Mouse (Mus musculus): ENCODE data around the gene Dll4.
A peak's percentile ranks its signal among the peaks of the same experiment; 100 is the strongest.

Gene Dll4

DNA sequence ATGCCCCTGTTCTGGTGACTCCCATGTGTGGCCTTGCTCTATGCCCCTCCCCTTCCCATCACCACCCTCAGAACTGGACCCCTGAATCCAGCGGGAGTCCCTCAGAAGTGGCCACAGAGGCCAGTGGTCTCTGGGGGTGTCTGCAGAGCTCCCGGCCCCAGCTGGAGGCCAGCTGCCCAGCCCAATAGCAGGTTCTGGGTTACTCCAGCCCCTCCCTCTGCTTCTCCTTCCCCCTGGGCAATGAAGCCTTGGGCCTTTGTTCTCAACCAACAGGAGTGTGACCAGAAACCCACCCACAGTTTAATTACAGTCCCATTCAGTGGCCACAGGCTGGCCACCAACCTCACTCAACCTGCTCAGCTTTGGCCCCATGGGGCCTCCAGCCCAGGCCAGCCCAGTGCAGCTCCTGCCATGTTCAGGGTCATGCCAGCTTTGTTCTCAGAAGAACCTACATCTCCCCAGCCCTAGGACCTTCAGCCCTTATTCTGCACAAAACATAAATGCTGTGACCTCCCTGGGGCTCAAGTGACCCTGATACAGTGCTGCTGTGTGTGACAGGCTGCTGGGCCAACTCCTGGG, 13.1 kb upstream of the Dll4 start:
- no peak for DNase-seq

GRCm38 (mm10) chr2:119313780-119314479, 11.7 kb upstream of the Dll4 start:
- DNase-seq = no peak

DNA sequence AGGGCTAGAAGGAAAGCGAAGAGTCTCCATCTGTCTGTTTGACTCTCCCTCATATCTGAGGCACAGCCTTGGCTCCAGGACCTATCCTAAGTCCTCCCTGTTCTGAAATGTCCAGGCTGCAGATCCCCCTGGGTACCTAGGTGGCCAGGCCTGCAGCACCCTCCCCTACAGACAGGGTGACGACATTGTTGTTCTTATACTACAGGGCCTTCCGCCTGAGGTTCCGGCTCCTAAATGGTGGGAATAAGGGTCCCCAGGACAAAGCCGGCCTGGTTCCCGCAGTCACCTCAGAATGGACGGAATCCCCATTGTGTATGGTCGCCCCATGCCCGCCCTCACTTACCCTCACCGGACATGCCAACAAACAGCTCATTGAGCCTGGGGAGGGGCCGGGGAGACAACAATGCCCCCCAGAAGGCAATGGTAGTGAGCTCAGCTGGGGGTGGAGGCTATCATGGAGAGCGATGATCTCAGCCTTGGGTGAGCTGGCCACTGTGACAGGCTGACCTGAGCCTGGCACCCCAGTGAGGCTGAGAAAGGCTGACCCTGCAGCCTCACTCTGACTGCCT, 10.8 kb upstream of the Dll4 start:
- no peak for DNase-seq

- DNase-seq = no peak
These were observed 7.4 kb upstream of the Dll4 start for GRCm38 (mm10) chr2:119318043-119318710.

DNA sequence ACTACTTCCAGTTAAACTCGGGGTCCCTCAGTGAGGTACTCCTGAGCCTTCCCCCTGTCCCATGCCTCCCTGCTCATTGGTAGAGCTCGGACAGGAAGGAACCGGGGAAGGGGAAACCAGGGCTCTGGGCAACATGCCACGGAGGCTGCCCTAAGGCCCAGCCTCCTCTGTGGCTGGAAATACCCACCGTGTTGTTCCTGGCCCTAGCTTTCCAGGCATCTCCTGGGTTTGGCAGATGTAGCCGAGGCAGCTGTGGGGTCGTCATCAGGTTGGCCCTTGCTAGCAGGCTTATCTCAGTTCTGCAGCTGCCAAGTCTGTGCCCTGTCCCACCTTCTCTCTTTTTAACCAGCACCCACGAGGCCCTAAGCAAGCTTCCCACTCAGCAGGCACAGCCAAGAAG, 5.0 kb upstream of the Dll4 start:
- no peak for DNase-seq

GRCm38 (mm10) chr2:119321771-119322586, 3.6 kb upstream of the Dll4 start:
- DNase-seq = no peak

DNA sequence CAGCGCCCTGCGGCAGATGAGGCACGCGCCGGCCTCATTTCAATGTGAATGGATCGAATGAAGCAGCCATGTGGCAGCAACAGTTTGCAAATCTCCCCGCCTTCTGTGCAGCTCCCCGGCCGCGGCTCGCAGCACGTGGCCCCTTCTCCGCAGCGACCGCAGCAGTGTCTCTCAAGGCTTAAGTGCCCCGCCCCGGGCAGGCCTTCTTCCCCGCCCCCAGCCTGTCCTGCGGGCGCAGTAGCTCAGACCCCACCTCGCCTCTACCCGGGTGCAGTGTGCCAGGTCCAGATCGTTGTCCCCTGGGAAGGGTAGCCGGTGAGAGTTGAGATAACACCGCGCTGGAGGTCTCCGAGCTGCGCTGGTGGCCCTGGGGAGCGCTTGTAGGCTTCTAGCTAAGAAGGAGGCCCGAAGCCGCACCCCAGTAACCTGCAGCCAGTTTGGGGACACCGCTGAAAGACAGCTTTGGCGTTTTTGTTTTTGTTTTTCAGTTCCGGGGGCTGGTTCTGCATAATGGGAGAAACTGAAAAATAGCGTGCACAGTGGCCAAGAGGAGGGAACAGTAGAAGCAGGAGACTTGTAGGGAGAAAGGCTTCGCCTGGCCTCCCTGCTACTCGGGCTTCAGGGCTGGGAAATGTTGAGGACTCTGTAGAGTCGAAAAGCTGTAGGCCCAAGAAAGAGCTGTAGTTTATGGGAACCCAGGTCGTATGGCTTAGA, 2.8 kb upstream of the Dll4 start:
- peak; percentile 56 to 59 for DNase-seq

- peak; percentile 57 to 59 for DNase-seq
These were observed 1.6 kb upstream of the Dll4 start for GRCm38 (mm10) chr2:119323866-119324575.

- peak; percentile 57 to 60 for DNase-seq
These were observed 837 bp upstream of the Dll4 start for GRCm38 (mm10) chr2:119324576-119325318.

DNA sequence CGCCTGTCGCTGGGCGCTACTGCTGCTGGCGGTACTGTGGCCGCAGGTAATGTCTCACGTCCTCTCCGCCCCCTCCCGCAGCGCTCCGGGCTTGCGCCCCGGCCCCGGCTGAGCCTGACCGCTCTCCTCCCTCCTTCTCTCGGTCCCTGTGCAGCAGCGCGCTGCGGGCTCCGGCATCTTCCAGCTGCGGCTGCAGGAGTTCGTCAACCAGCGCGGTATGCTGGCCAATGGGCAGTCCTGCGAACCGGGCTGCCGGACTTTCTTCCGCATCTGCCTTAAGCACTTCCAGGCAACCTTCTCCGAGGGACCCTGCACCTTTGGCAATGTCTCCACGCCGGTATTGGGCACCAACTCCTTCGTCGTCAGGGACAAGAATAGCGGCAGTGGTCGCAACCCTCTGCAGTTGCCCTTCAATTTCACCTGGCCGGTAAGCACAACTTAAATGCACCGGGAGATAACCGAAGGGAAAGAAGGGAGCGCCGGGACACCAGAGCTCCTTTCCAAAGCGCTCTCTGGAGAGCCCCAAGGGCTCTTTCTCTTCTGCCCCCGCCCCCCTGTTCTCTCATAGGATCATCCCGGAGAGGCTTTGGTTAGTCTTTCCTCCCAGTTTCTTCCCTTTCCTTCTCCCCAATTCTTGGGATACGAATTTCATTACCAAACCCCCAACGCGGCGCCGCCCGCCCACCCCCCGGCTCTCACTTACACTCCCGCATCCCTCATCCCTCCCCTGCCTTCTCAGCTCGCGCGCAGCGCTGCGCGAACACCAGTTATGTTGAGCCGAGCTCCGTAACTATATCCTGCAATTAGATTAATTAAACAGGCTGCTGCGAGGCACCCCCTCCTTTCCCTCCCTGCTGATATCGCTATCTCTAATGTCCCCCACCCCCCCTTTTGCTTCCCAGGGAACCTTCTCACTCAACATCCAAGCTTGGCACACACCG, 847 bp downstream of the Dll4 start:
- peak in 1 of 2 experiments; percentile 32 for DNase-seq

- DNase-seq = peak; percentile 49 to 52
These were observed 1.5 kb downstream of the Dll4 start for GRCm38 (mm10) chr2:119327102-119327480.

GRCm38 (mm10) chr2:119327942-119328526, 2.5 kb downstream of the Dll4 start:
- no peak for DNase-seq

DNA sequence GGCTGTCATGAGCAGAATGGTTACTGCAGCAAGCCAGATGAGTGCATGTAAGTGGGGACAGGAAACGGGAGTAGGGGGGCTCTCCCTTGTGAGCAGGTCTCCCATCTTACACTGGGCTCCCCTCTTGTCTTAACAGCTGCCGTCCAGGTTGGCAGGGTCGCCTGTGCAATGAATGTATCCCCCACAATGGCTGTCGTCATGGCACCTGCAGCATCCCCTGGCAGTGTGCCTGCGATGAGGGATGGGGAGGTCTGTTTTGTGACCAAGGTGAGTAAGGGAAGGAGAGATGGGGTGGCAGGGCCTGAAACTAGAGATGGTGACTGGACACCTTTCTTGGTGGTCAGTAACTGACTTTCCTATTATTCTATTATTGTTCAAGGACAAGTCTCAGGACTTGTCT, 3.0 kb downstream of the Dll4 start:
- no peak for DNase-seq

GRCm38 (mm10) chr2:119329123-119329817, 3.7 kb downstream of the Dll4 start:
- DNase-seq = no peak

GRCm38 (mm10) chr2:119330795-119331194, 5.2 kb downstream of the Dll4 start:
- DNase-seq = no peak

GRCm38 (mm10) chr2:119332177-119332661, 6.6 kb downstream of the Dll4 start:
- no peak for DNase-seq

DNA sequence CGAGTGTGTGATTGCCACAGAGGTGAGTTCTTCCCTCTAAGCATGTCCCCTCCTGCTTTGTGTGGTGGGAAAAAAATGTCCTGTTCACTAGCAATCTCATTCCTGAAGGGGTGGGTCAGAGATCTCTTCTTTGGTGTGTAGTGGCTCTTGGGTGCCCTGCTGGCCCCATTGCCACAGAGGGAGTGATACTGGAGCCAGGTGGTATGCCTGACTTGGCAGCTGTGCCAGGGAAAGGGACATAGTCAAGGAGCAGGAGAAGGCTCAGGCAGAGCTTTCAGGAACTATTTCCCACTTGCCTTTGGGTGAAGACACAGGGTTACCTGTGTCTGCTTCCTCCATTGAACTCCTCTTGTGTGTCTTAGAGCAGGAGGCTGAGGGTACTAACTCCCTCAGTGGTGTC, 8.6 kb downstream of the Dll4 start:
- no peak for DNase-seq

DNA sequence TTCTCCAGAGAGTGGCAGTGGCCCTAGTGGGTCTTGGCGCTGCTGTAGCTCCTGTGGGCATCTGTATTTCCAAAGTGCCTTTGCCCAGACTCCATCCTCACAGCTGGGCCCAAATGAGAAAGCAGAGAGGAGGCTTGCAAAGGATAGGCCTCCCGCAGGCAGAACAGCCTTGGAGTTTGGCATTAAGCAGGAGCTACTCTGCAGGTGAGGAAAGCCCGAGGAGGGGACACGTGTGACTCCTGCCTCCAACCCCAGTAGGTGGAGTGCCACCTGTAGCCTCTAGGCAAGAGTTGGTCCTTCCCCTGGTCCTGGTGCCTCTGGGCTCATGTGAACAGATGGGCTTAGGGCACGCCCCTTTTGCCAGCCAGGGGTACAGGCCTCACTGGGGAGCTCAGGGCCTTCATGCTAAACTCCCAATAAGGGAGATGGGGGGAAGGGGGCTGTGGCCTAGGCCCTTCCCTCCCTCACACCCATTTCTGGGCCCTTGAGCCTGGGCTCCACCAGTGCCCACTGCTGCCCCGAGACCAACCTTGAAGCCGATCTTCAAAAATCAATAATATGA, 9.5 kb downstream of the Dll4 start:
- DNase-seq = no peak

All from B cell, adult 2 months (primary cell).